Mouse (Mus musculus) MEL (cell line): ENCODE results near the gene Il12rb1. TPM values are rescaled to one million over a fixed set of nuclear protein-coding genes. Genes with fewer than 3 reads are reported as not detected.
A peak's percentile ranks its signal among the peaks of the same experiment; 100 is the strongest.

Experiments
- DNase-seq: peaks from one replicate; pipeline ENCODE4 v3.0.0; 2011; ENCODE audit warnings: low read depth, low spot score
- H3K27ac ChIP-seq: 2 replicates; pipeline ENCODE4 v1.5.1; 2012; ENCODE audit warnings: low read depth, mild to moderate bottlenecking, control low read depth, low read length, moderate library complexity; ENCODE audit not compliant: control insufficient read depth
- H3K27me3 ChIP-seq, 2 experiments: fragments of 150-350 bp in 1 of 2; sonication (generic) in 1 of 2; 2 replicates each; pipeline ENCODE4 v1.6.1; 2012; ENCODE audit warnings: low read length in 2 of 2, mild to moderate bottlenecking in 2 of 2, improper control_type of control experiment in 1 of 2, moderate library complexity in 1 of 2; ENCODE audit not compliant: insufficient read depth in 2 of 2, control insufficient read depth in 1 of 2
- H3K36me3 ChIP-seq, 2 experiments: 2 replicates each; pipeline ENCODE4 v1.6.1; 2012 to 2014; ENCODE audit warnings: low read length in 2 of 2, improper control_type of control experiment in 1 of 2, inconsistent platforms in 1 of 2, mild to moderate bottlenecking in 1 of 2; ENCODE audit not compliant: insufficient read depth in 2 of 2, control insufficient read depth in 1 of 2
- H3K4me1 ChIP-seq, 2 experiments: fragments of 150-350 bp in 1 of 2; sonication (generic) in 1 of 2; 2 replicates each; pipeline ENCODE4 v1.6.1; 2012; ENCODE audit warnings: low read length in 2 of 2, improper control_type of control experiment in 1 of 2, mild to moderate bottlenecking in 1 of 2; ENCODE audit not compliant: insufficient read depth in 2 of 2, control insufficient read depth in 1 of 2
- H3K4me3 ChIP-seq, 2 experiments: fragments of 150-350 bp in 1 of 2; sonication (generic) in 1 of 2; 2 replicates each; pipeline ENCODE4 v1.5.1; 2012; ENCODE audit warnings: low read depth in 2 of 2, low read length in 2 of 2, mild to moderate bottlenecking in 2 of 2, moderate library complexity in 2 of 2, control low read depth in 1 of 2, improper control_type of control experiment in 1 of 2; ENCODE audit not compliant: control insufficient read depth in 1 of 2, insufficient read depth in 1 of 2
- H3K79me2 ChIP-seq: 2 replicates; pipeline ENCODE4 v1.6.1; 2012; ENCODE audit warnings: mild to moderate bottlenecking, low read length, moderate library complexity; ENCODE audit not compliant: control insufficient read depth, poor library complexity, insufficient read depth
- H3K9ac ChIP-seq: 2 replicates; pipeline ENCODE4 v1.6.1; 2012; ENCODE audit warnings: low read depth, mild to moderate bottlenecking, control low read depth, low read length, moderate library complexity; ENCODE audit not compliant: control insufficient read depth, poor library complexity, severe bottlenecking
- H3K9me3 ChIP-seq: fragments of 150-350 bp; sonication (generic); replicated peaks from 2 replicates; pipeline ENCODE4 v1.6.1; 2012; ENCODE audit warnings: mild to moderate bottlenecking, low read length, improper control_type of control experiment, moderate library complexity; ENCODE audit not compliant: insufficient read depth
- BHLHE40 ChIP-seq: IDR thresholded peaks from 2 replicates; pipeline ENCODE4 v1.6.1; 2012; ENCODE audit warnings: low read depth, mild to moderate bottlenecking, inconsistent platforms, low read length, improper control_type of control experiment, borderline replicate concordance
- ELF1 ChIP-seq: IDR thresholded peaks from 2 replicates; pipeline ENCODE4 v1.6.1; 2014; ENCODE audit warnings: low read depth, mild to moderate bottlenecking, inconsistent platforms, low read length, improper control_type of control experiment, moderate library complexity
- EP300 ChIP-seq, 2 experiments: IDR thresholded peaks; 2 replicates each; pipeline ENCODE4 v1.6.1; 2011; ENCODE audit warnings: improper control_type of control experiment in 2 of 2, low read length in 2 of 2, low read depth in 1 of 2, mild to moderate bottlenecking in 1 of 2
- HCFC1 ChIP-seq: IDR thresholded peaks from 2 replicates; pipeline ENCODE4 v1.6.1; 2012; ENCODE audit warnings: low read depth, mild to moderate bottlenecking, inconsistent platforms, low read length, improper control_type of control experiment, moderate library complexity
- KAT2A ChIP-seq: conservative IDR thresholded peaks from 2 replicates; pipeline ENCODE4 v1.6.1; 2012; ENCODE audit warnings: low read depth, low read length, improper control_type of control experiment, inconsistent platforms
- MAX ChIP-seq: IDR thresholded peaks from 2 replicates; pipeline ENCODE4 v1.6.1; 2011; ENCODE audit warnings: low read length, improper control_type of control experiment
- MAZ ChIP-seq: IDR thresholded peaks from 2 replicates; pipeline ENCODE4 v1.6.1; 2012; ENCODE audit warnings: low read depth, mild to moderate bottlenecking, inconsistent platforms, low read length, improper control_type of control experiment
- MXI1 ChIP-seq: IDR thresholded peaks from 2 replicates; pipeline ENCODE4 v1.6.1; 2011; ENCODE audit warnings: mild to moderate bottlenecking, low read depth, low read length, improper control_type of control experiment
- MYB ChIP-seq: IDR thresholded peaks from 2 replicates; pipeline ENCODE4 v1.6.1; 2011; ENCODE audit warnings: mild to moderate bottlenecking, low read depth, low read length, improper control_type of control experiment
- POLR2AphosphoS2 ChIP-seq: IDR thresholded peaks from 2 replicates; pipeline ENCODE4 v1.6.1; 2011; ENCODE audit warnings: low read length, improper control_type of control experiment
- POLR2AphosphoS5 ChIP-seq: IDR thresholded peaks from 2 replicates; pipeline ENCODE4 v1.6.1; 2012; ENCODE audit warnings: low read depth, borderline replicate concordance, mild to moderate bottlenecking, inconsistent platforms, low read length, moderate library complexity, mixed read lengths
- RCOR1 ChIP-seq: IDR thresholded peaks from 2 replicates; pipeline ENCODE4 v1.6.1; 2012; ENCODE audit warnings: low read depth, mild to moderate bottlenecking, inconsistent platforms, low read length, improper control_type of control experiment
- TAL1 ChIP-seq: IDR thresholded peaks from 2 replicates; pipeline ENCODE4 v1.6.1; 2012; ENCODE audit warnings: mild to moderate bottlenecking, inconsistent platforms, low read length, moderate library complexity, mixed read lengths
- TBP ChIP-seq: IDR thresholded peaks from 2 replicates; pipeline ENCODE4 v1.8.0; 2011; ENCODE audit warnings: low read depth, low read length, improper control_type of control experiment
- USF1 ChIP-seq: IDR thresholded peaks from 2 replicates; pipeline ENCODE4 v1.6.1; 2014; ENCODE audit warnings: low read depth, mild to moderate bottlenecking, inconsistent platforms, low read length, improper control_type of control experiment, moderate library complexity
- USF2 ChIP-seq, 2 experiments: IDR thresholded peaks; 2 replicates each; pipeline ENCODE4 v1.6.1; 2011 to 2012; ENCODE audit warnings: improper control_type of control experiment in 2 of 2, low read length in 2 of 2, borderline replicate concordance in 1 of 2, inconsistent platforms in 1 of 2, low read depth in 1 of 2, mild to moderate bottlenecking in 1 of 2; ENCODE audit not compliant: insufficient read depth in 1 of 2
- ZKSCAN1 ChIP-seq: IDR thresholded peaks from 2 replicates; pipeline ENCODE4 v1.6.1; 2012; ENCODE audit warnings: low read depth, mild to moderate bottlenecking, inconsistent platforms, low read length, improper control_type of control experiment, moderate library complexity
- polyA plus RNA-seq, 2 experiments: library from polyadenylated mRNA; stranded (reverse) in 1 of 2; unstranded in 1 of 2; fragments of >175 nt in 1 of 2; fragments of >200 nt in 1 of 2; gene quantifications; 2 replicates each; pipeline versions ENCODE4 v1.2.1 to v1.2.4; 2012; ENCODE audit warnings: low replicate concordance in 2 of 2, low read depth in 1 of 2; ENCODE audit not compliant: insufficient read length in 2 of 2, insufficient read depth in 1 of 2, missing spikeins in 1 of 2
- total RNA-seq: library from RNA; depleted of rRNA; stranded (reverse); fragments of 300-350 nt; gene quantifications from 2 replicates; pipeline ENCODE4 v1.2.3, GENCODE M21; 2012

Gene Il12rb1
- total and polyA plus RNA-seq, 3 experiments, result 1.2 to 2.2 TPM; not detected in 1

DNA sequence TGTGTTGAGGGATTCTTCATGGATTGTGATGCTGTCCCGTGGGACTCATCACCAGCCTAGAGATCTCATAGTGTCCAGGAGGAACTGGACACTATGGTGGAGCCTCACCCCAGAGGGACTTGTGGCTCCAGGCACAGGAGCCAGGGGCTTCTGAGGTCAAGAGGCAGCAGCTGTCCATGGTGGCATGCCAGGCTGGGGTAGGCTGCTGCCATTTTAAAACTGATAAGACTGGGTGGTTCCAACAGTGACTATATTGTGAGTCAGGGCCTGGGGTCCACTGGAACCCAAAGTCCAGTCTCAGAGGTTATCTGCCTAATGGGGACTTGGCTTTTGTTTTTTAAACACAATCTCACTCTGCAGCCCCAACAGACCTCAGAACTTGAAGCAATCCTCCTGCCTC is 6.4 kb upstream of the Il12rb1 start:
- H3K4me1 ChIP-seq, result peaks cover 0 to 14% of the 10 kb centered on the region in 2 experiments; a peak in 3 of 4 replicates
- peaks cover 0 to 6% of the 10 kb centered on the region in 2 experiments; a peak in 1 of 4 replicates for H3K36me3 ChIP-seq
- no peak overlapping the region for H3K27ac ChIP-seq
- no peaks in the 10 kb centered on the region for H3K27me3 ChIP-seq
- H3K4me3 ChIP-seq, result no peak overlapping the region
- no peak overlapping the region for H3K9ac ChIP-seq
- TF ChIP-seq MXI1, result no peak
- TF ChIP-seq ZKSCAN1, result no peak
- no peak for TF ChIP-seq KAT2A
- TF ChIP-seq POLR2AphosphoS2, result no peak
- no peak for TF ChIP-seq ELF1
- TF ChIP-seq MYB, result no peak
- TF ChIP-seq USF2 (IDR thresholded peaks at IDR 0.05; ENCODE audit: borderline replicate concordance in 1 of 2, insufficient read depth in 1 of 2, low read depth in 1 of 2, low read length in 2 of 2), result no peak
- TF ChIP-seq POLR2AphosphoS5, result no peak
- TF ChIP-seq HCFC1, result no peak
- no peak for TF ChIP-seq RCOR1
- TF ChIP-seq MAX, result no peak
- TF ChIP-seq USF1, result no peak
- no peak for TF ChIP-seq MAZ
- TF ChIP-seq EP300 (IDR thresholded peaks at IDR 0.05; ENCODE audit: low read depth in 1 of 2, low read length in 2 of 2), result no peak
- TF ChIP-seq, all 39 proteins: peak for 0
- DNase-seq, result no peak
- H3K9me3 ChIP-seq, result no peaks in the 10 kb centered on the region
- H3K79me2 ChIP-seq, result no peaks in the 10 kb centered on the region; the same call in 1 of the 2 replicates

DNA sequence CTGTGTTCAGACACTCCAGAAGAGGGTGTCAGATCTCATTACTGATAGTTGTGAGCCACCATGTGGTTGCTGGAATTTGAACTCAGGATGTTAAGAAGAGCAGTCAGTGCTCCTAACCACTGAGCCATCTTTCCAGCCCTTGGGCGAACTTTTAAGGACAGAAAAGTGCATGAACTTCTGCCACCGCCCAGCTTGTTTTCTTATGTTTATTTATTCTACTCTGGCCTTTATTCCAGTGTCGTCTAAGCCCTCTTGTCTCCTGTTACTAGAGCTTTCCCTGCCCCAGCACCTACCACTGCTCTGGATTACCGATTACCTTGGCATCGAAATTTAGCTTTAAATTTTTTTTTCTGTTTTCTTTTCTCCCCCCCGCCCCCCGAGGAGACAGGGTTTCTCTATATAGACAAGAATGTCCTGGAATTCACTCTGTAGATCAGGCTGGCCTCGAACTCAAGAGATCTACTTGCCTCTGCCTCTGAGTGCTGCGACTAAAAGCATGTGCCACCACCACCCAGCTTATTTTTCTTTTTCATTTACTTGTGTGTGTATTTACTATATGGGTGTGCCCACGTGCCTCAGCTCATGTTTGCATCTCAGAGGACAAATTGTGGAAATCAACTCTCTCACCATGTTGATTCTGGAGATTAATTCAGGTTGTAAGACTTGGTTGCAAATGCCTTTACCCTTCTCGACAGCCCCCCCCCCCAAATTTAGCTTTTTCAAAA is 5.3 kb upstream of the Il12rb1 start:
- Histone ChIP-seq H3K36me3 (peaks cover 0 to 6% of the 10 kb centered on the region in 2 experiments; a peak in 1 of 4 replicates), H3K9me3 (no peaks in the 10 kb centered on the region), H3K79me2 (no peaks in the 10 kb centered on the region; the same call in 1 of the 2 replicates), H3K9ac (peak overlapping the region; percentile 60; the same call in 1 of the 2 replicates), H3K27ac (peak overlapping the region; percentile 53; the same call in 1 of the 2 replicates)
- peak; percentile 44 for DNase-seq
- no peak for TF ChIP-seq TAL1
- TF ChIP-seq USF2 (IDR thresholded peaks at IDR 0.05; ENCODE audit: borderline replicate concordance in 1 of 2, insufficient read depth in 1 of 2, low read depth in 1 of 2, low read length in 2 of 2), result no peak
- peak; percentile 92 for TF ChIP-seq TBP
- peak; percentile 36; the same call in 1 of the 2 replicates for TF ChIP-seq USF1
- TF ChIP-seq BHLHE40, result 0 out of 2 replicates have a peak, but pooled peaks have one; percentile 24
- TF ChIP-seq, all 39 proteins: peak for 3
- H3K4me3 ChIP-seq, result peak overlapping the region in 1 of 2 experiments; percentile 64; a peak in 3 of 4 replicates
- no peaks in the 10 kb centered on the region for H3K27me3 ChIP-seq
- H3K4me1 ChIP-seq, result peaks cover 0 to 17% of the 10 kb centered on the region in 2 experiments; a peak in 3 of 4 replicates
